Mouse (Mus musculus) heart, postnatal 10 days (tissue): ENCODE measurements at regions not wholly inside any gene's neighbourhood (a gene's known extent, or its start where the extent isn't known, plus 50 kb on each side); places are given as distances from the start of the nearest gene placed in this dataset.

ENCODE experiments used
- DNase-seq, 2 experiments: peaks; one replicate each; pipeline ENCODE4 v3.0.0; 2021
- intact Hi-C: fragments of 180-260 bp; cut with DNase I; formaldehyde crosslinking; loops from one replicate; pipeline ENCODE4 v1.15.1; 2025

GRCm38 (mm10) chr3:70097813-70098212, 90.4 kb downstream of the Otol1 start:
- intact Hi-C loops: no loop called here
- DNase-seq: no peak

GRCm38 (mm10) chr3:70102091-70102490, 94.7 kb downstream of the Otol1 start:
- no peak for DNase-seq
- intact Hi-C loops: loop anchor here (5.0 kb wide), 1 partner anchor 305 kb away; no protein-coding TSS in a partner anchor

- intact Hi-C loops: loop anchor here (5.0 kb wide), 1 partner anchor 305 kb away; no protein-coding TSS in a partner anchor
- no peak for DNase-seq
Observed at GRCm38 (mm10) chr3:70102593-70103213, 95.3 kb downstream of the Otol1 start.

- intact Hi-C loops: loop anchor here (5.0 kb wide), 1 partner anchor 303 kb away; no protein-coding TSS in a partner anchor
Observed at GRCm38 (mm10) chr3:70103983-70104827, 96.8 kb downstream of the Otol1 start.

GRCm38 (mm10) chr3:70104828-70105399, 97.5 kb downstream of the Otol1 start:
- peak; percentile 63 to 74 for DNase-seq
- intact Hi-C loops: loop anchor here (5.0 kb wide), 1 partner anchor 302 kb away; no protein-coding TSS in a partner anchor

More at GRCm38 (mm10) chr3:70103983-70104827, 96.8 kb downstream of the Otol1 start:
- DNase-seq: peak; percentile 67 to 86

- intact Hi-C loops: no loop called here
- DNase-seq: no peak
Observed at GRCm38 (mm10) chr3:70105561-70105960, 98.1 kb downstream of the Otol1 start.

- intact Hi-C loops: no loop called here
Observed at GRCm38 (mm10) chr3:70106141-70106540, 98.7 kb downstream of the Otol1 start.

GRCm38 (mm10) chr3:70126212-70126611, 118.8 kb downstream of the Otol1 start:
- intact Hi-C loops: no loop called here
- no peak for DNase-seq

More at GRCm38 (mm10) chr3:70106141-70106540, 98.7 kb downstream of the Otol1 start:
- DNase-seq: no peak

- intact Hi-C loops: no loop called here
- no peak for DNase-seq
Observed at GRCm38 (mm10) chr3:70130241-70131029, 123.0 kb downstream of the Otol1 start.

GRCm38 (mm10) chr3:70134963-70135362, 127.5 kb downstream of the Otol1 start:
- no peak for DNase-seq
- intact Hi-C loops: no loop called here

GRCm38 (mm10) chr3:70138488-70138887, 131.1 kb downstream of the Otol1 start:
- DNase-seq: no peak
- intact Hi-C loops: no loop called here

- DNase-seq: no peak
- intact Hi-C loops: no loop called here
Observed at GRCm38 (mm10) chr3:70138926-70139325, 131.5 kb downstream of the Otol1 start.

GRCm38 (mm10) chr3:70145728-70146127, 138.3 kb downstream of the Otol1 start:
- intact Hi-C loops: no loop called here
- DNase-seq: no peak

- DNase-seq: no peak
- intact Hi-C loops: no loop called here
Observed at GRCm38 (mm10) chr3:70151156-70151555, 143.7 kb downstream of the Otol1 start.

- intact Hi-C loops: no loop called here
- DNase-seq: no peak
Observed at GRCm38 (mm10) chr3:70160043-70160442, 152.6 kb downstream of the Otol1 start.

GRCm38 (mm10) chr3:70171667-70172066, 164.3 kb downstream of the Otol1 start:
- DNase-seq: no peak
- intact Hi-C loops: no loop called here

GRCm38 (mm10) chr3:70176391-70176790, 169.0 kb downstream of the Otol1 start:
- intact Hi-C loops: no loop called here
- DNase-seq: no peak

GRCm38 (mm10) chr3:70181611-70182010, 174.2 kb downstream of the Otol1 start:
- intact Hi-C loops: no loop called here
- DNase-seq: no peak

GRCm38 (mm10) chr3:70190741-70191140, 183.3 kb downstream of the Otol1 start:
- intact Hi-C loops: no loop called here

GRCm38 (mm10) chr3:70196671-70197070, 189.3 kb downstream of the Otol1 start:
- DNase-seq: no peak
- intact Hi-C loops: no loop called here

More at GRCm38 (mm10) chr3:70190741-70191140, 183.3 kb downstream of the Otol1 start:
- DNase-seq: no peak

- intact Hi-C loops: no loop called here
- no peak for DNase-seq
Observed at GRCm38 (mm10) chr3:70198890-70199289, 191.5 kb downstream of the Otol1 start.
